Mouse (Mus musculus) kidney, adult 2 months (tissue): ENCODE data around the gene Slc26a5. TPM values are rescaled to one million over a fixed set of nuclear protein-coding genes. Genes with fewer than 3 reads are reported as not detected.

Source experiments
- DNase-seq: peaks from one replicate; pipeline ENCODE4 v3.0.0; 2021
- H3K27ac ChIP-seq: fragments of 200-500 bp; 2 replicates; pipeline ENCODE4 v1.5.1; 2012; ENCODE audit warnings: low read depth, low read length, control low read depth, inconsistent platforms; ENCODE audit not compliant: insufficient read depth
- H3K27me3 ChIP-seq: fragments of 200-500 bp; replicated peaks from 2 replicates; pipeline ENCODE4 v1.6.1; 2012; ENCODE audit warnings: mild to moderate bottlenecking, moderate library complexity, low read length, inconsistent platforms; ENCODE audit not compliant: control insufficient read depth, insufficient read depth
- H3K36me3 ChIP-seq: fragments of 200-500 bp; 2 replicates; pipeline ENCODE4 v1.6.1; 2012; ENCODE audit warnings: mild to moderate bottlenecking, moderate library complexity, low read length, inconsistent platforms; ENCODE audit not compliant: control insufficient read depth, insufficient read depth
- H3K4me1 ChIP-seq: fragments of 200-500 bp; 2 replicates; pipeline ENCODE4 v1.6.1; 2011; ENCODE audit warnings: low read length; ENCODE audit not compliant: control insufficient read depth, insufficient read depth
- H3K4me3 ChIP-seq: fragments of 200-500 bp; 2 replicates; pipeline ENCODE4 v1.5.1; 2011; ENCODE audit warnings: mild to moderate bottlenecking, low read depth, low read length, control low read depth; ENCODE audit not compliant: insufficient read depth
- CTCF ChIP-seq: fragments of 200-500 bp; conservative IDR thresholded peaks from 2 replicates; pipeline ENCODE4 v1.5.1; 2011; ENCODE audit warnings: low read depth, mild to moderate bottlenecking, control low read depth, low read length, moderate library complexity, mixed read lengths; ENCODE audit not compliant: insufficient read depth, insufficient read length
- POLR2A ChIP-seq: fragments of 200-500 bp; IDR thresholded peaks from one replicate; pipeline ENCODE4 v1.6.1; 2011; ENCODE audit warnings: low read depth, low read length, control low read depth
- WGBS: fragments of 180-500 bp; shearing (Covaris S2); methylation state at CpG from one replicate; pipeline ENCODE4 v1.1.7; 2018; 5-methylcytosine and 5-hydroxymethylcytosine counted together
- polyA plus RNA-seq: library from polyadenylated mRNA; depleted of rRNA; stranded (reverse); fragments of >200 nt; gene quantifications from 2 replicates; pipeline ENCODE4 v1.2.3, GENCODE M21; 2012

The Slc26a5 gene
- polyA plus RNA-seq, 1 experiment, result not detected

DNA sequence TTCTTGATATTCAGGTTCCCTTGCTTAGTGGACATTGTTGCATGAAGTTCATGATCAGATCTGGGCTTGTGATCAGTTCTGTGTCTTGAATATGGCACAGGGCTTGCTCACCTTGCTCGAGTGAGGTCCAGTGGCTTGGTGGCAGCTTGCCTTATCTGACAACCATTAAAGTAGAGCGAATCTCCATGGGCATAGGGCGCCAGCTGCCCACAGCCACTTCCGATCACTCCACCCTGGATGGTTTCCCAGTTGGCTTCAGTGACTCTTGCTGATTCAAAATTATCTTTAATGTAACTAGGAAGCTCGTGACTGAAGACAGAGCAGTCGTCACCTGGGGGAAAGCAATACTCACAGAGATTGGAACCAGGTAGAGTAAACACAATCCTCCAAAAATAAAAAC is 33.5 kb upstream of the Slc26a5 start:
- no peaks in the 10 kb centered on the region for H3K4me1 ChIP-seq
- 83% methylated on average over 6 of the region's 6 CpGs for WGBS
- H3K27ac ChIP-seq, result no peak overlapping the region
- TF ChIP-seq POLR2A, result no peak
- TF ChIP-seq CTCF, result no peak
- H3K27me3 ChIP-seq, result no peaks in the 10 kb centered on the region
- no peak overlapping the region for H3K4me3 ChIP-seq
- no peak for DNase-seq
- no peaks in the 10 kb centered on the region for H3K36me3 ChIP-seq

DNA sequence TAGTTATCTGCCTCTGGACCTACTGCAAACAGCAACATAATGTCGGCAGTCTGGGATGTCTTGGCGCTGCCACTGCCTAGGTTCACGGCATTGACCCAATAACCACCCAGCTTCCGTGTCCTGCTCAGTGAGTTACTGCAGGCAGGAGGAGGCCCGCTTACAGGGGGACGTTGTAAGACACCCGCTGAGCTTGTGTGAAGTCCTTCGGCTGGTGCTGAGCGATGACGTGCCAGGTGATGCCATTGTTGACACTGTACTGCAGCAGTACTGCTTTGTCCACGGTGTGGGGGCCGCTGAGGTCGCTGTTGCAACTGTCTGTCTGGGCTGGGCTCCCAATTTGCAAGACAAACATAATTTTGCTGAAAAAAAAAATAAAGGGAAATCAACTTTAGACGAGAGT is 31.2 kb upstream of the Slc26a5 start:
- no peaks in the 10 kb centered on the region for H3K4me1 ChIP-seq
- no peak overlapping the region for H3K27ac ChIP-seq
- WGBS, result 68% methylated on average over 14 of the region's 14 CpGs
- no peaks in the 10 kb centered on the region for H3K36me3 ChIP-seq
- no peak for DNase-seq
- TF ChIP-seq POLR2A, result no peak
- TF ChIP-seq CTCF, result no peak
- no peaks in the 10 kb centered on the region for H3K27me3 ChIP-seq
- no peak overlapping the region for H3K4me3 ChIP-seq

DNA sequence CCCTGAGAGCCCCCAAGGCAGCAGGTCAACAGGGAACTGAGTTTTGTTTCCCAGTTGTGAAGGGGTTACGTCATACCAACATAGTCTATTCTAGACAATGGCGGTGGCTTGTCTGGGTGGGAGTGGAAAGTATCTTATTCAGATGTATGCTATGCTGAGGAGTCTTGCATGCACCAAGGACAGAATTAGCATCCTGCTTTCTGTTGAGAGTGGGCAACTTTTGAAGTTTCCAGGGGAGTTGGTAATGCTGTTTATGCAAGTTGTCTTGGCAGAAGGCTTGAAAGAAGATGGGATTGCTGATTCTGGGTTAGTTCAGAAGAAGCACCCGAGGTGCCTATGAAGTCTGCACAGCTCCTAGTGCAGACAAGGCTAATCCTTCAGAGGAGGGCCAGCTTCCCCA is 28.8 kb upstream of the Slc26a5 start:
- TF ChIP-seq CTCF, result no peak
- no peak for TF ChIP-seq POLR2A
- Histone ChIP-seq H3K27ac (no peak overlapping the region), H3K36me3 (no peaks in the 10 kb centered on the region), H3K27me3 (no peaks in the 10 kb centered on the region), H3K4me3 (no peak overlapping the region), H3K4me1 (no peaks in the 10 kb centered on the region)
- no peak for DNase-seq
- 91% methylated on average over 3 of the region's 3 CpGs for WGBS

DNA sequence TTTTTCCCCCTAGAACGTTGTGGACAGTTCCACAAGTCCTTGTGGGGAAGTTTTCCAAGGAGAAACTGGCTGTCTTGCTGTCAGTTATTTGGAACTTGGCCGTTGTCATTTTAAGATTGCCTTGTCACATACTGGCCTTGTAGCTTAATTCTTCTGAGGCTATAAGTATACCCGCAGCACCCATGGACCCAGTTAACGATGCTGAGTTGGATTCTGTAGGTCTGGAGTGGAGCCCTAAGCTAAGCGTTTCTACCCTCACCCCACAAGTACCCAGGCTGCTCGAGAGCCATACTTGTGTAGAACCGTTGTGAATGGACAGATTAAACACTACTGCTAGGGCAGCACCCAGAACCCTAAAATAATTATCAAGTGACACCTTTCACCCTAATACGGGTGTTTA is 1.3 kb upstream of the Slc26a5 start:
- Histone ChIP-seq H3K4me3 (no peak overlapping the region), H3K4me1 (no peaks in the 10 kb centered on the region), H3K36me3 (no peaks in the 10 kb centered on the region), H3K27me3 (no peaks in the 10 kb centered on the region), H3K27ac (no peak overlapping the region)
- DNase-seq, result no peak
- TF ChIP-seq CTCF (no peak), POLR2A (no peak)
- 66% methylated on average over 8 of the region's 8 CpGs for WGBS

DNA sequence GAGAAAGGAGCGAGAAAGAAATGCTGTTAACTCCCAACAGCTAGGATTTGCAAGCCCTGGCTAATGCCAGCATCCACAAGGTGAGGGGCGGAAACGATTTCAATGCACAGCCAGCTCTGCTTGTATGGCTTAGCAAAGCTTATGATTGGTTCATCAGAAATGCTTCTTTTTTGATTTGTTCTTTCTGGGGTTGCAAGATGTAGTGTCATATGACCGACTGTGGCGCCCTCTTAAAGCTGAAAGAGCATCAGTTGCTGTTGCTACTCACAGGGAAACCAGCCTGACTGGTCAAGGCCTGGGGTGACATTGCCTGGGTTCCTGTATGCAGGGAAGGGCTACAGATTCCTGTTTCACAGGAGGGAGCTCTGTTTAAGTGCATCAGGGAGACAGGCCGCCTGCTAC is 908 bp upstream of the Slc26a5 start:
- TF ChIP-seq CTCF (no peak), POLR2A (no peak)
- H3K36me3 ChIP-seq, result no peaks in the 10 kb centered on the region
- H3K4me3 ChIP-seq, result no peak overlapping the region
- H3K27me3 ChIP-seq, result no peaks in the 10 kb centered on the region
- no peak for DNase-seq
- H3K27ac ChIP-seq, result no peak overlapping the region
- H3K4me1 ChIP-seq, result no peaks in the 10 kb centered on the region
- 17% methylated on average over 6 of the region's 6 CpGs for WGBS

DNA sequence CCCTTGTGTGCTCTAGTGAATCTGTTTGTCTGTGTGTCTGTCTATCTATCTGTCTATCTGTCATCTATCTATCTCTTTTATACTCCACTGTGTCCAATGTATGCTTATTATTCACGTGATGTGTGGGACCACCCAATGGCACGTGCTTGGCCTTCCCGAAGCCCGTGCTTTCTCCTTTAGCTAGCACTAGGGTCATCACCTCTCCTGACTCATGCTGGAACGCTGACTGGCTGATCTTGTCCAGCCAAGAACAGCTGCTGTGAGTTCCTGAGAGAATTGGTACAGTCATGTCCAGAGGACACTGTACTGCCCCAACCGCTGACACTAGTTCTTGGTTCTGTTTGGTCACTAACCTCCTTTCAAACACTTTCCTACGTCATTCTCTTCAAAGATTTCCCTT is 6.8 kb downstream of the Slc26a5 start:
- H3K4me1 ChIP-seq, result no peaks in the 10 kb centered on the region
- H3K4me3 ChIP-seq, result no peak overlapping the region
- 81% methylated on average over 7 of the region's 7 CpGs for WGBS
- H3K27ac ChIP-seq, result no peak overlapping the region
- DNase-seq, result no peak
- no peak for TF ChIP-seq CTCF
- TF ChIP-seq POLR2A, result no peak
- no peaks in the 10 kb centered on the region for H3K36me3 ChIP-seq
- no peaks in the 10 kb centered on the region; the same call in 1 of the 2 replicates for H3K27me3 ChIP-seq

DNA sequence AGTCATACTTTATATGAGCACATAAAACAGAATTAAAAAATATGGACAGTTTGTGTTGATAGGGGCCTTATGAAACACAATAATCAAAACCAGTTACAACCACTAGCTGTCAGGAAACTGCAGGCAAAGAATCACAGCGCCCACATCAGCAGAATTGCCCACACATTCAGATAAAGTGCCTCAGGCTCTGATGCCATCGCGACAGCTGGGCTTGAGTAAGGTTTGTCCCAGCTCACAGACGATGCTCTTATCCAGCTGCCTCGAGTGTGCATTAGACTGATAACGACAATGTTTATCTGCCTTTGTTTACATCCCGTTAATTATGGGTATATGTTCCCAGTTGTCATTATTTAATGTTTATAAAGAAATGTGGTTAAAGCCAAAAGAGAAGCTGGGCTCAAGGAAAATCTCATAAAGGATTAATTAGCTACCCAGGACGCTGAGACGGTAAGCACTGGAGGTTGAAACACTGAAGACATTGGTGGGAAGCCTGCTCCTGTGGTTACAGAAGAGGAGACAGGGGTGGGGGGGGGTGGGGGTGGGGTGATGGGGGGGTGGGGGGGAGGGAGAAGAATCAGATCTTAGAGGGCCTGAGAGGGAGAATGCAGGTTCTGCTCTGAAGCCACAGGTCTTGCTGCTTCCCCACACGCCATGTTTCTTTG is 13.6 kb downstream of the Slc26a5 start:
- TF ChIP-seq POLR2A, result no peak
- TF ChIP-seq CTCF, result no peak
- Histone ChIP-seq H3K36me3 (no peaks in the 10 kb centered on the region), H3K4me1 (no peaks in the 10 kb centered on the region), H3K4me3 (no peak overlapping the region), H3K27me3 (no peaks in the 10 kb centered on the region; the same call in 1 of the 2 replicates), H3K27ac (no peak overlapping the region)
- 77% methylated on average over 10 of the region's 10 CpGs for WGBS
- no peak for DNase-seq
